Mouse (Mus musculus) CD4-positive naive resting alpha-beta T cell, adult 57 days (primary cell): ENCODE measurements around the gene Rnf7. TPM values are rescaled to one million over a fixed set of nuclear protein-coding genes. Genes with fewer than 3 reads are reported as not detected.

Experiments
- total RNA-seq: library from RNA; stranded (reverse); gene quantifications from one replicate; pipeline ENCODE4 v1.2.4, GENCODE M21; 2023

Rnf7 gene
- total RNA-seq: 42.3 TPM

DNA sequence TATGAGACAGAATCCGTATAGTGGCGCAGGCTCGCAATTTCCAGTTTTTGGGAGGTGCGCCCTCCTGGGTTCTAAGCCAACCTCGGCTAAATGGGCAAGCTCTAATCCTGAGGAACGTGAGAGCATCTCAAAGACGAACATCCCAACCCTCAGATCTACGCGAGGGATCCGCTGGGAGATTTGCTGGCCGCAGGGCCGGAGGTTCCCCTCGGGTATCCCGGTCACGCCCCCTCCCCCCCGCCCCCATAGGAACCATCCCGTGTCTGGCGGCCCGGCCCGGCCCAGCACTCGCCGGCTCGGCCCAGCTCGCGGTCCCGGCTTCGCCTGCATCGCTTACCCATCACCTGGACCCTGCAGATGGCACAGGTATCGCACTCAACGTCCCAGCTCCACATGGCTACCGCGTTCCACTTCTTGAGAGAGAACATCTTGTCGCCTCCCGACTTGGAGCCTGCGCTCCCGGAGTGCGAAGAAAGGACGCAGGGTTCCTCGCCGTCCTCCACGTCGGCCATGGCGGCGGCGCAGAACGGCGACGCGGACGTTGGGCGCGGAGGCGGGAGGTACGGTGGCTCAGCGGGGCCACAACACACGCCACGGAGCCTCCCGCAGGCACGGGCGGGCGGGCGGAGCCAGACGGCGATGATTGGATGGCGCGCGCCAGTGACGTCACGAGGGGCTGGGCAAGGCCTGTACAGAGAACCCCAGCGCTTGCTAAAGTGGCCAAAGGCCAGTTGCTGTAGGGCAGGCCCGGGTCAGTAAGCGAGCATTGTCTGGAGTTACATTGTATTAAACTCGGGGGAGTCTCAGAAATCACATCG is at the start of gene Rnf7:
TSS of gene Rnf7 (minus strand) at position 605 of the 818 bp plus-strand sequence.

DNA sequence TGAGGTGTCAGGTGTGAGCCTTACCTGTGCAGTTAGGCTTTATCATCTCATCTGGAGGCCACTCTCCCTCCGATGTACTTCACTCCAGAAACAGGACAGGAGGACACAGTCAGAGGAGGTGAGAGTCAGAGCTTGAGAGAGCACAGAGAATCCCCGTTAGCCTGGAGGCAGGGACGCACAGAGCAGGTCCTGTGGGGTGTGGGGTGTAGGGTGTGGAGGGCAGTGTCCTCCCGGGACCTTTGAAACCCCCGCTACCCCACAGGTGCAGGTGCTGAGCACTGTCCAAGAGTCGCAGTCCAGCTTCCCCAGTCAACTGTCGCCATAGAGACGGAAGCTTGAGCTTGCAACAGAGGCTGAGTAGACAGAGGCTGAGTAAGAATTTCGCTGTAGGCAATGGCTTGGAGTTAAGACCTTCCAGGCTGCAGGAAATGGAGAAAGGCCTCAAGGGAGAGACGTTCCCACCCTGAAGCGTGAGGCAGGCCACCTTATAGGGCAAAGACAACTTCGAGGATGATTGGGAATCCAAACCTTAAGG is 46.6 kb upstream of the Rnf7 start, which contains the start of gene Gm28729:
TSS of gene Gm28729 (minus strand) at position 293 of the 535 bp plus-strand sequence.

Other genes starting within 250 kb of the Rnf7 start
- 809 TPM for gene Atp1b3, start 114.2 kb downstream of the Rnf7 start, total RNA-seq
- not detected for gene Gm28729, start 46.6 kb upstream of the Rnf7 start, total RNA-seq
- gene Rasa2, start 152.9 kb upstream of the Rnf7 start, total RNA-seq: 60.0 TPM